Mouse (Mus musculus) ES-Bruce4 (cell line): ENCODE measurements at regions not wholly inside any gene's neighbourhood (a gene's known extent, or its start where the extent isn't known, plus 50 kb on each side); places are given as distances from the start of the nearest gene placed in this dataset.

ENCODE experiments used
- H3K27ac ChIP-seq: 2 replicates; pipeline ENCODE4 v1.5.1; 2012; ENCODE audit warnings: low read length, inconsistent platforms; ENCODE audit not compliant: insufficient read depth
- H3K27me3 ChIP-seq: 2 replicates; pipeline ENCODE4 v1.6.1; 2012; ENCODE audit warnings: mild to moderate bottlenecking, low read length, inconsistent platforms; ENCODE audit not compliant: control insufficient read depth, poor library complexity, insufficient read depth, severe bottlenecking
- H3K36me3 ChIP-seq: 2 replicates; pipeline ENCODE4 v1.6.1; 2012; ENCODE audit warnings: inconsistent platforms, mild to moderate bottlenecking, low read length, moderate library complexity; ENCODE audit not compliant: control insufficient read depth, poor library complexity, insufficient read depth, severe bottlenecking
- H3K4me1 ChIP-seq: one replicate; pipeline ENCODE4 v1.8.1; 2011; ENCODE audit warnings: low read length; ENCODE audit not compliant: control insufficient read depth, insufficient read depth
- H3K4me3 ChIP-seq: 2 replicates; pipeline ENCODE4 v1.5.1; 2011; ENCODE audit warnings: low read depth, mild to moderate bottlenecking, low read length
- H3K9ac ChIP-seq: 2 replicates; pipeline ENCODE4 v1.6.1; 2012; ENCODE audit warnings: low read depth, mild to moderate bottlenecking, inconsistent platforms; ENCODE audit not compliant: poor library complexity, severe bottlenecking
- H3K9me3 ChIP-seq: replicated peaks from 2 replicates; pipeline ENCODE4 v1.6.1; 2012; ENCODE audit warnings: mild to moderate bottlenecking, low read length, inconsistent platforms; ENCODE audit not compliant: control insufficient read depth, poor library complexity, insufficient read depth, severe bottlenecking
- CTCF ChIP-seq: IDR thresholded peaks from one replicate; pipeline ENCODE4 v1.8.1; 2011; ENCODE audit warnings: low read depth, low read length
- EP300 ChIP-seq: IDR thresholded peaks from 2 replicates; pipeline ENCODE4 v1.6.1; 2011; ENCODE audit warnings: low read depth, low read length; ENCODE audit not compliant: insufficient read depth
- POLR2A ChIP-seq: IDR thresholded peaks from one replicate; pipeline ENCODE4 v1.8.1; 2011; ENCODE audit warnings: low read length; ENCODE audit not compliant: insufficient read depth

DNA sequence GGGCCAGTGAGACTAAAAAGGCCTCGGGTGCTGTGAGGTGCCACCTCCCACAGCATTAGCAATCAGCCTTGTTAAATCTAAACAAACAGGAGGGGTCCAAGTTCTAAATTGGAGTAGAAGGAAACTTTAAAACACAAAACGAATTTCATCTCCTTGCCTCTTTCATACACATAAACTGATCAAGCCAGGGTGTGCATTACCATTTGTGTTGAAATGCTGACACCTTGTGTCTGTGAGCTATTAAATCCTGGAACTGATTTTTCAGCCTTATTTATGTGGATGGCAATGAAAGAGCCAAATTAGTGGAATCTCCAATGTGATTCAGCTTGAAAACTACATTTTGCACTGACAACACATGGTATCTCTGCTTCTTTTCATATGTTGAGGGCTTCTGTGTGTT is 114.8 kb downstream of the Pcsk1 start:
- no peak overlapping the region for H3K9ac ChIP-seq
- no peaks in the 10 kb centered on the region for H3K27me3 ChIP-seq
- no peaks in the 10 kb centered on the region for H3K36me3 ChIP-seq
- no peaks in the 10 kb centered on the region for H3K9me3 ChIP-seq
- H3K4me1 ChIP-seq = no peaks in the 10 kb centered on the region
- TF ChIP-seq EP300 (no peak), CTCF (no peak), POLR2A (no peak)
- H3K4me3 ChIP-seq = no peak overlapping the region
- H3K27ac ChIP-seq = no peak overlapping the region

DNA sequence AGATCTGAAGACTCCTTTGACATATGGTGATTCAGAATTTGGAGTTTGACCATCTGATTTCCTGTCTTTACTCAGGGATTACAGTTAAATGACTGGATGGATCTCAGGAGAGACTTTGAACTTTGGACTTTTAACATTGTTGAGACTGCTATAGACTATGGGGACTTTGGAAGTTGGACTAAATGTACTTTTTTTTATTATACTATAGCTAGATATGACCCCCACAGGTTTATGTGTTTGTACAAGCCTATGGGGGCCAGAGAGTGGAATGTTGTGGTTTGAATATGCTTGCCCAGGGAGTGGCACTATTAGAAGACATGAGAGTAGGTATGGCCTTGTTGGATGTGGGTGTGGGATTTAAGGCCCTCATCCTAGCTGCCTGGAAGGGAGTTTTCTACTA is 134.3 kb downstream of the Pcsk1 start:
- Histone ChIP-seq H3K27ac (no peak overlapping the region), H3K27me3 (no peaks in the 10 kb centered on the region), H3K4me1 (no peaks in the 10 kb centered on the region), H3K36me3 (no peaks in the 10 kb centered on the region), H3K9me3 (no peaks in the 10 kb centered on the region), H3K4me3 (no peak overlapping the region), H3K9ac (no peak overlapping the region)
- TF ChIP-seq CTCF (no peak), POLR2A (no peak)

DNA sequence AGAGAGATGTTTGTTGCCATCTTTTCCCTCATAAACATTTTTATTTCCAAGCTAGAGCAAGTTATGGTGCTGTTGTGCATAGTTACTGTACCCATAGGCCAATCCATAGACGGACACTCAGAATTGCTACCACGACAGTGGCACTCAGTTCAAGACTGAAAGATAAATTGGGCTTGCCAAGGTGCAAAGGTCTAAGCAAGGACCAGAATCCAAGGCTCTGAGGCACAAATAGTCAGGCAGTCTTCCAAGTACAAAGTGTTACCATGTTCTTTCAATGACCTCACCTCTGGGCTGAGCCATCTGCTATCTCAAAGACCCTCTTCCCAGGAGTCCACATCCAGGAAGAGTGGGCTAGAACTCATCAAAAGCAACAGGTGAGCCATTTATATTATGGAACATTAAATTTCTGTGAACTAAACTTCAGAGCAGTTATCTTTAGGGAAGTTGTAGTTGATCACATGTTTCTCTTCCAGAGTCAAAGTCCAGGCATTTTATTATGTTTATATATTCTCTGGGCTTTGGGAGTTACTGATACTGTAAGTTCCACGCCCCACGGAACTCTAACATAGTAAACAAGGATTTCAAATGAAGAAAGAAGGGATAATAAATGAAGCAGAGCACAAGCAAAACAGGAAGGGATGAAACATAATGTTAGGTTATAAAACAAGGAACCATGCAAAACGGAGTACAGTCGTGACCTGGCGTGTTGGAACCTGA is 136.1 kb downstream of the Pcsk1 start:
- no peaks in the 10 kb centered on the region for H3K4me1 ChIP-seq
- no peaks in the 10 kb centered on the region for H3K27me3 ChIP-seq
- H3K27ac ChIP-seq = no peak overlapping the region
- no peak overlapping the region for H3K9ac ChIP-seq
- no peaks in the 10 kb centered on the region for H3K36me3 ChIP-seq
- no peaks in the 10 kb centered on the region for H3K9me3 ChIP-seq
- no peak for TF ChIP-seq CTCF
- no peak overlapping the region for H3K4me3 ChIP-seq

DNA sequence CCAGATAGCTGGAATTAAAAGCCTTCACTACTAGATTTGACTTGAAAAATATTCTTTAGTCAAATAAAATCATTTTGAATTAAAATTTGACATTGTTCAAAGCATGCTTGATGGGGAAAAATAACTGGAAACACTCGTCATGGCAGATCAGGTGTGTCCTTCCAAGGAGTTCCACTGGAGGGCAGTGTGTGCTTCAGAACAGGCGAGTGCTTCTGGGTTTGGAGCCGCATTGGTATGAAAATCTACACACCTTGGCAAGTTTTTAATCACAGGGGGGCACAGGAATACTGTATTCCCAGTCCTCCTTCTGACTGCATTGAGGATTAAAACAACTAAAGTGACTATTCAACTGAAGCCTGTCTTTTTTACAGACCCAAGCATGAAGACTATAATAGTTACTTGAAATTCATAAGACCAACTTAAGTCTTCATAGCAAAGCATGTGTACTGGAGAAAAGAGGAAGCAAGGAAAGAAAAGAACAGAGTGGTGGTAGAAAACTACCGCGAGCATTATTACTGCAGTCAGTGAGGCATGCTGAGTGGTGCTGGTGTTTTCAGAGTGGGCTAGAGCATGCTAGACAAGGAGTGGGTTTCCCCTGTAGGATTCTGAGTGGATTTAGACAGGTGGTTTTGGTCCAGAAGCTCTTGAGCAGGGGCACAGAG is 138.1 kb downstream of the Pcsk1 start:
- Histone ChIP-seq H3K9ac (no peak overlapping the region), H3K27ac (no peak overlapping the region), H3K9me3 (no peaks in the 10 kb centered on the region), H3K27me3 (no peaks in the 10 kb centered on the region), H3K36me3 (no peaks in the 10 kb centered on the region), H3K4me3 (no peak overlapping the region), H3K4me1 (no peaks in the 10 kb centered on the region)
- TF ChIP-seq CTCF = peak; percentile 75
- no peak for TF ChIP-seq POLR2A

DNA sequence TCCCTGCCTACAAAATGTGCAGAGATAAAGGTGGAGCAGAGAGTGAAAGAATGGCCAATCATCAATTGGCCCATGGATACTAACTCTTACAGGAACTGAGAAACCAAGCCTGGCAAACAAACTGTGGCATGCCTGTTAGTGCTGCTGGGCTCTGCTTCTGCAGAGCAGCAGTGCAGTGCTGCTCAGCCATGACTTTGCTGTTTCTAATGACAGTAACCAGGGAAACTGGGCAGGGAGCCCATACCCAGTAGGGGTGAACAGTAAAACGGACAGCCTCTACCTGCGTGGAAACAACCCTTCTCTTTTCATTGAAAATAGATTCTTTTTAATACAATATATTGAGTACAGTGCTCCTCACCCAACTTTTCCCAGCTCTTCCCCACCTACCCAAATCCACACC is 146.8 kb downstream of the Pcsk1 start:
- Histone ChIP-seq H3K27ac (no peak overlapping the region), H3K36me3 (no peaks in the 10 kb centered on the region), H3K27me3 (no peaks in the 10 kb centered on the region), H3K9me3 (no peaks in the 10 kb centered on the region), H3K9ac (no peak overlapping the region), H3K4me1 (no peaks in the 10 kb centered on the region), H3K4me3 (no peak overlapping the region)
- TF ChIP-seq EP300 (no peak), CTCF (no peak), POLR2A (no peak)
